Mouse (Mus musculus) cerebellum, adult 2 months (tissue): ENCODE data around the gene Fyn. TPM values are rescaled to one million over a fixed set of nuclear protein-coding genes. Genes with fewer than 3 reads are reported as not detected.

Experiments
- DNase-seq, 2 experiments: peaks; one replicate each; pipeline ENCODE4 v3.0.0; 2021
- H3K27ac ChIP-seq: fragments of 200-500 bp; 2 replicates; pipeline ENCODE4 v1.5.1; 2012; ENCODE audit warnings: low read length, control low read depth, inconsistent platforms; ENCODE audit not compliant: insufficient read depth
- H3K27me3 ChIP-seq: fragments of 200-500 bp; 2 replicates; pipeline ENCODE4 v1.6.1; 2012; ENCODE audit warnings: inconsistent platforms, mild to moderate bottlenecking, low read length, moderate library complexity; ENCODE audit not compliant: control insufficient read depth, insufficient read depth
- H3K4me1 ChIP-seq: fragments of 200-500 bp; 2 replicates; pipeline ENCODE4 v1.6.1; 2011; ENCODE audit warnings: low read length; ENCODE audit not compliant: control insufficient read depth, insufficient read depth
- H3K4me3 ChIP-seq: fragments of 200-500 bp; replicated peaks from 2 replicates; pipeline ENCODE3; 2011; ENCODE audit warnings: mild to moderate bottlenecking, low read depth, low read length, control low read depth; ENCODE audit not compliant: insufficient read depth
- CTCF ChIP-seq: fragments of 200-500 bp; IDR thresholded peaks from 2 replicates; pipeline ENCODE4 v1.5.1; 2011; ENCODE audit warnings: low read depth, mild to moderate bottlenecking, control low read depth, low read length, moderate library complexity, borderline replicate concordance; ENCODE audit not compliant: insufficient read depth
- POLR2A ChIP-seq: fragments of 200-500 bp; IDR thresholded peaks from 2 replicates; pipeline ENCODE4 v1.6.1; 2011; ENCODE audit warnings: low read length, control low read depth, borderline replicate concordance; ENCODE audit not compliant: insufficient read depth
- WGBS: fragments of 180-500 bp; shearing (Covaris S2); methylation state at CpG from one replicate; pipeline ENCODE4 v1.1.7; 2018; 5-methylcytosine and 5-hydroxymethylcytosine counted together
- polyA plus RNA-seq: library from polyadenylated mRNA; depleted of rRNA; stranded (reverse); fragments of >200 nt; gene quantifications from 2 replicates; pipeline ENCODE4 v1.2.3, GENCODE M21; 2012

Gene Fyn
- polyA plus RNA-seq, 1 experiment = 104 TPM

- Histone ChIP-seq H3K4me1 (no peaks in the 10 kb centered on the region; the same call in 1 of the 2 replicates), H3K4me3 (no peak overlapping the region), H3K27ac (no peak overlapping the region), H3K27me3 (no peaks in the 10 kb centered on the region)
- 63% methylated on average over 3 of the region's 3 CpGs for whole genome bisulfite sequencing
- no peak for DNase-seq
- TF ChIP-seq POLR2A = no peak
- no peak for TF ChIP-seq CTCF
Observed at GRCm38 (mm10) chr10:39595862-39596261, 227.2 kb downstream of the Fyn start.

GRCm38 (mm10) chr10:39597116-39597791 is 228.6 kb downstream of the Fyn start:
- no peak overlapping the region for H3K27ac ChIP-seq

GRCm38 (mm10) chr10:39597792-39598183 is 229.1 kb downstream of the Fyn start:
- no peak for DNase-seq
- WGBS = 20% methylated on average over 3 of the region's 3 CpGs
- H3K4me3 ChIP-seq = no peak overlapping the region
- H3K27me3 ChIP-seq = no peaks in the 10 kb centered on the region
- no peak overlapping the region for H3K27ac ChIP-seq
- H3K4me1 ChIP-seq = no peaks in the 10 kb centered on the region; the same call in 1 of the 2 replicates
- TF ChIP-seq CTCF (no peak), POLR2A (no peak)

More at GRCm38 (mm10) chr10:39597116-39597791, 228.6 kb downstream of the Fyn start:
- Histone ChIP-seq H3K4me1 (no peaks in the 10 kb centered on the region; the same call in 1 of the 2 replicates), H3K27me3 (no peaks in the 10 kb centered on the region), H3K4me3 (no peak overlapping the region)
- TF ChIP-seq CTCF = no peak
- TF ChIP-seq POLR2A = no peak
- DNase-seq = no peak
- WGBS = 33% methylated on average over 9 of the region's 9 CpGs

- Histone ChIP-seq H3K4me3 (no peak overlapping the region), H3K27ac (no peak overlapping the region), H3K4me1 (no peaks in the 10 kb centered on the region; the same call in 1 of the 2 replicates), H3K27me3 (no peaks in the 10 kb centered on the region)
- TF ChIP-seq CTCF (no peak), POLR2A (no peak)
- 86% methylated on average over 4 of the region's 4 CpGs for WGBS
- DNase-seq = no peak
Observed at GRCm38 (mm10) chr10:39599601-39600000, 230.9 kb downstream of the Fyn start.

GRCm38 (mm10) chr10:39600115-39600514 is 231.5 kb downstream of the Fyn start:
- Histone ChIP-seq H3K4me3 (no peak overlapping the region), H3K27ac (no peak overlapping the region), H3K4me1 (no peaks in the 10 kb centered on the region; the same call in 1 of the 2 replicates), H3K27me3 (no peaks in the 10 kb centered on the region)
- 90% methylated on average over 1 of the region's 1 CpGs for WGBS
- no peak for TF ChIP-seq POLR2A
- no peak for TF ChIP-seq CTCF
- no peak for DNase-seq

- Histone ChIP-seq H3K4me1 (no peaks in the 10 kb centered on the region; the same call in 1 of the 2 replicates), H3K27ac (no peak overlapping the region), H3K27me3 (no peaks in the 10 kb centered on the region), H3K4me3 (no peak overlapping the region)
- 84% methylated on average over 5 of the region's 5 CpGs for WGBS
- no peak for DNase-seq
- TF ChIP-seq CTCF (no peak), POLR2A (no peak)
Observed at GRCm38 (mm10) chr10:39601068-39601467, 232.4 kb downstream of the Fyn start.

GRCm38 (mm10) chr10:39606434-39606833 is 237.8 kb downstream of the Fyn start:
- TF ChIP-seq CTCF (no peak), POLR2A (no peak)
- WGBS = 96% methylated on average over 1 of the region's 1 CpGs
- H3K27ac ChIP-seq = no peak overlapping the region
- no peak for DNase-seq
- H3K27me3 ChIP-seq = no peaks in the 10 kb centered on the region
- H3K4me3 ChIP-seq = no peak overlapping the region
- no peaks in the 10 kb centered on the region for H3K4me1 ChIP-seq

- Histone ChIP-seq H3K27me3 (no peaks in the 10 kb centered on the region), H3K27ac (no peak overlapping the region), H3K4me1 (peaks cover 5% of the 10 kb centered on the region; the same call in 1 of the 2 replicates), H3K4me3 (no peak overlapping the region)
- WGBS = 43% methylated on average over 3 of the region's 3 CpGs
- DNase-seq = no peak
- no peak for TF ChIP-seq POLR2A
- TF ChIP-seq CTCF = no peak
Observed at GRCm38 (mm10) chr10:39611234-39611633, 242.6 kb downstream of the Fyn start.

GRCm38 (mm10) chr10:39612131-39612530 is 243.5 kb downstream of the Fyn start:
- TF ChIP-seq CTCF (no peak), POLR2A (no peak)
- 47% methylated on average over 2 of the region's 2 CpGs for WGBS
- no peaks in the 10 kb centered on the region for H3K27me3 ChIP-seq
- H3K4me3 ChIP-seq = no peak overlapping the region
- H3K4me1 ChIP-seq = peaks cover 6% of the 10 kb centered on the region; the same call in 1 of the 2 replicates
- no peak overlapping the region for H3K27ac ChIP-seq
- no peak for DNase-seq
